Mouse (Mus musculus) intestine, embryonic 16.5 days (tissue): ENCODE data around the gene Cdk13. TPM values are rescaled to one million over a fixed set of nuclear protein-coding genes. Genes with fewer than 3 reads are reported as not detected.
A peak's percentile ranks its signal among the peaks of the same experiment; 100 is the strongest.

Experiments
- ATAC-seq: fragments of 200-750 bp; cut with Nextera tagmentation; 2 replicates; pipeline ENCODE4 v1.8.0; 2017; ENCODE audit warnings: moderate TSS enrichment, moderate library complexity
- H3K27ac ChIP-seq: fragments of 300-500 bp; sonication (generic); 2 replicates; pipeline ENCODE4 v1.5.1; 2014; ENCODE audit warnings: mild to moderate bottlenecking, low read length
- H3K27me3 ChIP-seq: fragments of 300-500 bp; sonication (generic); replicated peaks from 2 replicates; pipeline ENCODE4 v1.6.1; 2014; ENCODE audit warnings: low read length, control low read depth, mixed read lengths; ENCODE audit not compliant: control insufficient read depth, insufficient read depth
- H3K36me3 ChIP-seq: fragments of 300-500 bp; sonication (generic); 2 replicates; pipeline ENCODE4 v1.6.1; 2014; ENCODE audit warnings: low read length, control low read depth; ENCODE audit not compliant: control insufficient read depth, insufficient read depth
- H3K4me1 ChIP-seq: fragments of 300-500 bp; sonication (generic); 2 replicates; pipeline ENCODE4 v1.6.1; 2014; ENCODE audit warnings: low read length, control low read depth, mixed read lengths; ENCODE audit not compliant: control insufficient read depth, insufficient read depth
- H3K4me2 ChIP-seq: fragments of 300-500 bp; sonication (generic); 2 replicates; pipeline ENCODE4 v1.6.1; 2014; ENCODE audit warnings: low read depth, low read length, control low read depth
- H3K4me3 ChIP-seq: fragments of 300-500 bp; sonication (generic); 2 replicates; pipeline ENCODE4 v1.5.1; 2014; ENCODE audit warnings: mild to moderate bottlenecking, low read length
- H3K9ac ChIP-seq: fragments of 300-500 bp; sonication (generic); 2 replicates; pipeline ENCODE4 v1.6.1; 2014; ENCODE audit warnings: low read depth, low read length
- H3K9me3 ChIP-seq: fragments of 300-500 bp; sonication (generic); 2 replicates; pipeline ENCODE4 v1.6.1; 2016; ENCODE audit warnings: low read length, control low read depth; ENCODE audit not compliant: control insufficient read depth
- WGBS: fragments of 180-500 bp; shearing (Covaris S2); extraction: QIAGEN DNeasy Blood & Tissue Kit; methylation state at CpG from one replicate; pipeline ENCODE4 v1.1.7; 2014; 5-methylcytosine and 5-hydroxymethylcytosine counted together
- polyA plus RNA-seq: library from polyadenylated mRNA; unstranded; fragments of >200 nt; fragmentation: Nextera tagmentation; extraction: Ambion mirVana; gene quantifications from 2 replicates; pipeline ENCODE4 v1.2.1, GENCODE M21; 2015

The Cdk13 gene
- polyA plus RNA-seq, 1 experiment from 2014 or later = 7.0 TPM

GRCm38 (mm10) chr13:17805614-17805975 is 698 bp upstream of the Cdk13 start:
- Histone ChIP-seq H3K4me1 (peaks cover 7% of the 10 kb centered on the region), H3K4me3 (peak overlapping the region; percentile 100), H3K27ac (peak overlapping the region; percentile 81), H3K4me2 (peak overlapping the region; percentile 54), H3K9ac (peak overlapping the region; percentile 77), H3K27me3 (no peaks in the 10 kb centered on the region), H3K36me3 (no peaks in the 10 kb centered on the region), H3K9me3 (no peaks in the 10 kb centered on the region)
- WGBS = under 1% methylated on average over 14 of the region's 14 CpGs
- peak; percentile 6 for ATAC-seq

DNA sequence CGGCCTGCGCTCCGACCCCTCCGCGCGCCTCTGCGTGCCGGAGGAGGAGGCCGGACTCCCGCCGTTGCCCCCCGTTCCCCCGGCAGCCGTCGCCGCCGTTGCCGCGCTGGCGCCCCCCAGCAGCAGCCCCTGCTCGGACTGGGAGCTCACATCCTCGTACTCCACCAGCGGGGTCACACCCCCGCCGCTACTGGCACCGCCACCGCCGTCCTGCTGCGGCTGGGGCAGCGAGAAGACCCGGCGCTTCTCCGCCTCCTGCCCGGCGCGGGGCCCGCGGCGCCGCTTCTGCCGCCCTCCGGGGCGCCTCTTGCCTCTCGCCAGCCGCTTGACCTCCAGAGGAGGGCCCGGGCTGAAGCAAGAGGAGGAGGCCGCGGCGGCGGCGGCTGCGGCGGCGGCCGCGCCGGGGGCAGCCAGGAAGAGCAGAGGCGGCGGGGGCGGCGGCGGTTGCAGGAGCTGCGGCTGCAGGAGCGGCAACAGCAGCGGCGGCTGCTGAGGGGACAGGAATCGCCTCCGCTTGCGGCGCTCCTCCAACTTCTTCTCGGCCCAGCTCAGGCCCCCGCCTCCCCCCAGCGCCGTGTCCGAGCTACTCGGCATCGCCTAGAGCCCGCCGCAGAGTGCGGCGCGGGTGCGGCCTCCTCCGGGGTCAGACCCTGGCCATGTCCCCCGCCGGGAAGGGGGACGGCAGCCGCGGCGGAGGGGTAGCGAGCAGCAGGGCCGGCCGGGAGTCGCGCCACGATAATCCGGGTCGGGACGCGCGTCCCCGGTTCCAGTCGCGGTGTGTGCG is 647 bp downstream of the Cdk13 start:
- under 1% methylated on average over 89 of the region's 105 CpGs for whole genome bisulfite sequencing
- Histone ChIP-seq H3K36me3 (no peaks in the 10 kb centered on the region), H3K4me2 (peak overlapping the region; percentile 71), H3K4me1 (peaks cover 8% of the 10 kb centered on the region), H3K4me3 (peak overlapping the region; percentile 100), H3K9ac (peak overlapping the region; percentile 98), H3K9me3 (no peaks in the 10 kb centered on the region), H3K27ac (peak overlapping the region; percentile 99), H3K27me3 (no peaks in the 10 kb centered on the region)
- ATAC-seq = peak; percentile 16

- Histone ChIP-seq H3K27ac (peak overlapping the region; percentile 99), H3K4me3 (peak overlapping the region; percentile 100), H3K4me1 (peaks cover 8% of the 10 kb centered on the region), H3K9me3 (no peaks in the 10 kb centered on the region), H3K4me2 (peak overlapping the region; percentile 71), H3K9ac (peak overlapping the region; percentile 98), H3K36me3 (no peaks in the 10 kb centered on the region), H3K27me3 (no peaks in the 10 kb centered on the region)
- ATAC-seq = peak; percentile 27
- WGBS = under 1% methylated on average over 84 of the region's 85 CpGs
Measured at GRCm38 (mm10) chr13:17803331-17804057, 1.4 kb downstream of the Cdk13 start.

DNA sequence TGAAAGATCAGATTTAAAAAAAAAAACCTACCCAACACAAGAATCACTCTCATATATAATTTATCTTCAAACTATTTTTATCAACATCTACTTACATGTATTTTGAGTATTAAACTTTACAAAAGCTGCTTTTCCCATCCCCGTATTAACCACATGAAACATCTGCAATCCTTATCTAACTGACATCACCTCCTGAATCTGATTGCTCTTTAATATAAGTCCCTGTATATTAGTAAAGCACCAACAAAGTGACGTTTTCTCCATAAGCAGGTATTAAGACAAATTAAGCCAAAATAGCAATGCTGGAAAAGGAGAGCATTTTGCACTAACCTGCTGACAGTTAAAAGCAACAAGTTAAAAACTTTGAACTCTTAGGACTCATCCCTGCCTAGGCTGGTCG is 2.0 kb downstream of the Cdk13 start:
- peaks cover 8% of the 10 kb centered on the region for H3K4me1 ChIP-seq
- H3K4me2 ChIP-seq = peak overlapping the region; percentile 71
- peak overlapping the region; percentile 98 for H3K9ac ChIP-seq
- peak overlapping the region; percentile 99 for H3K27ac ChIP-seq
- no peaks in the 10 kb centered on the region for H3K27me3 ChIP-seq
- WGBS = 2% methylated on average over 3 of the region's 3 CpGs
- H3K4me3 ChIP-seq = peak overlapping the region; percentile 100
- H3K36me3 ChIP-seq = no peaks in the 10 kb centered on the region
- no peak for ATAC-seq
- no peaks in the 10 kb centered on the region for H3K9me3 ChIP-seq

- Histone ChIP-seq H3K27me3 (no peaks in the 10 kb centered on the region), H3K4me2 (no peak overlapping the region), H3K36me3 (no peaks in the 10 kb centered on the region), H3K27ac (no peak overlapping the region), H3K4me1 (peaks cover 8% of the 10 kb centered on the region), H3K9me3 (no peaks in the 10 kb centered on the region), H3K9ac (no peak overlapping the region), H3K4me3 (no peak overlapping the region)
- ATAC-seq = no peak
- WGBS = 82% methylated on average over 2 of the region's 2 CpGs
Measured at GRCm38 (mm10) chr13:17799735-17800134, 5.2 kb downstream of the Cdk13 start.

GRCm38 (mm10) chr13:17795757-17796456 is 9.0 kb downstream of the Cdk13 start:
- Histone ChIP-seq H3K27me3 (no peaks in the 10 kb centered on the region), H3K9ac (no peak overlapping the region), H3K36me3 (no peaks in the 10 kb centered on the region), H3K27ac (no peak overlapping the region), H3K4me3 (no peak overlapping the region), H3K4me1 (peaks cover 4% of the 10 kb centered on the region), H3K4me2 (no peak overlapping the region), H3K9me3 (no peaks in the 10 kb centered on the region)
- WGBS = 82% methylated on average over 3 of the region's 3 CpGs
- ATAC-seq = no peak

GRCm38 (mm10) chr13:17783643-17784042 is 21.3 kb downstream of the Cdk13 start:
- Histone ChIP-seq H3K4me1 (no peaks in the 10 kb centered on the region), H3K4me3 (no peak overlapping the region), H3K4me2 (no peak overlapping the region), H3K9ac (no peak overlapping the region), H3K27ac (no peak overlapping the region), H3K27me3 (no peaks in the 10 kb centered on the region), H3K36me3 (no peaks in the 10 kb centered on the region), H3K9me3 (no peaks in the 10 kb centered on the region)
- no peak for ATAC-seq
- WGBS = 92% methylated on average over 5 of the region's 5 CpGs

DNA sequence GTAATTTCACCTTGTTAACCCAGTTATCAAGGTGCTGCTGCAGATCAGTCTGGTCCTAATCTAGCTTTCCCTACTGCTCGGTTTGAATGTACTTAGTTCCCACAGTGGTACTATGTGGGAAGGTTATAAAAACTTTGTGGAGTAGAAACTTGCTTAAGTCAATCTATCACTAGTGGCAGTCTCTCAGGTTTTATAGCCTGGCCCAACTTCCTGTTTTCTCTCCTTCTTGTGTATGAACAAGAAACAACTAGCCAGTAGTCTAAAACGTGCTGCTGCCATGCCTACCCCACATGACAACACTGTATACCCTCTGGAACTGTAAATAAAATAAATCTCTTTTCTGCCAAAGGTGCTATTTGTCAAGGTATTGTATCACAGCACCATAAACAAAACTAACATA is 25.0 kb downstream of the Cdk13 start:
- no peak for ATAC-seq
- no peak overlapping the region for H3K9ac ChIP-seq
- H3K27ac ChIP-seq = no peak overlapping the region
- H3K4me3 ChIP-seq = no peak overlapping the region
- H3K27me3 ChIP-seq = no peaks in the 10 kb centered on the region
- H3K36me3 ChIP-seq = no peaks in the 10 kb centered on the region
- no peaks in the 10 kb centered on the region for H3K4me1 ChIP-seq
- no peaks in the 10 kb centered on the region for H3K9me3 ChIP-seq
- WGBS = 66% methylated on average over 2 of the region's 2 CpGs
- H3K4me2 ChIP-seq = no peak overlapping the region

GRCm38 (mm10) chr13:17776303-17776702 is 28.6 kb downstream of the Cdk13 start:
- Histone ChIP-seq H3K36me3 (peaks cover 8% of the 10 kb centered on the region; the same call in 1 of the 2 replicates), H3K27me3 (no peaks in the 10 kb centered on the region), H3K27ac (no peak overlapping the region), H3K4me3 (no peak overlapping the region), H3K4me2 (no peak overlapping the region), H3K9me3 (no peaks in the 10 kb centered on the region), H3K4me1 (no peaks in the 10 kb centered on the region), H3K9ac (no peak overlapping the region)
- WGBS = 72% methylated on average over 1 of the region's 1 CpGs
- no peak for ATAC-seq
